Mouse (Mus musculus): Measurements from ENCODE around the gene Cyb561d2. TPM values are rescaled to one million over a fixed set of nuclear protein-coding genes. Genes with fewer than 3 reads are reported as not detected.

The Cyb561d2 gene
- total and polyA plus RNA-seq, 3 experiments, result 11.7 to 23.1 TPM; not detected in 1

- peak within 1 kb of the TSS; percentile 73 for H3K4me3 ChIP-seq (ENCODE audit: low read depth, low read length)
- TF ChIP-seq CTCF (IDR thresholded peaks at IDR 0.05; ENCODE audit: low read depth, low read length), result no peak
- TF ChIP-seq TAL1 (conservative IDR thresholded peaks at IDR 0.05; ENCODE audit: low read depth, low read length), result no peak
- no peak for TF ChIP-seq GATA2 (IDR thresholded peaks at IDR 0.05; ENCODE audit: borderline replicate concordance, low read depth, low read length)
- no peak for TF ChIP-seq POLR2AphosphoS5 (IDR thresholded peaks at IDR 0.05; ENCODE audit: insufficient replicate concordance, low read depth, low read length)
- no peak for TF ChIP-seq GATA1 (IDR thresholded peaks at IDR 0.05; ENCODE audit: borderline replicate concordance, low read length)
- DNase-seq (ENCODE audit: low spot score), result peak; percentile 52
- H3K9me3 ChIP-seq (replicated peaks), result no peaks in the 10 kb centered on the region
- no peak for ATAC-seq (ENCODE audit: extremely low read depth, insufficient number of reproducible peaks, low FRiP score, poor library complexity, severe bottlenecking)
- peaks cover 5% of the 10 kb centered on the region; the same call in 1 of the 2 replicates for H3K27me3 ChIP-seq (ENCODE audit: insufficient read depth, low read length)
- peaks cover 17% of the 10 kb centered on the region for H3K36me3 ChIP-seq (replicated peaks)
- H3K4me1 ChIP-seq (ENCODE audit: insufficient read depth, low read depth, low read length), result peaks cover 69% of the 10 kb centered on the region
Measured at GRCm38 (mm10) chr9:107551117-107551889, 9.3 kb upstream of the Cyb561d2 start, which contains the start of gene Rassf1. Rassf1 (plus strand) TSS chr9:107551555.

- DNase-seq (ENCODE audit: low spot score) (no peak), ATAC-seq (ENCODE audit: extremely low read depth, insufficient number of reproducible peaks, low FRiP score, poor library complexity, severe bottlenecking) (no peak)
- Histone ChIP-seq H3K36me3 (replicated peaks) (peaks cover 23% of the 10 kb centered on the region), H3K4me1 (ENCODE audit: insufficient read depth, low read depth, low read length) (peaks cover 70% of the 10 kb centered on the region), H3K9me3 (replicated peaks) (no peaks in the 10 kb centered on the region), H3K27me3 (ENCODE audit: insufficient read depth, low read length) (peaks cover 5% of the 10 kb centered on the region; the same call in 1 of the 2 replicates), H3K4me3 (ENCODE audit: low read depth, low read length) (peak overlapping the region; percentile 73; the same call in 1 of the 2 replicates)
- TF ChIP-seq GATA2 (IDR thresholded peaks at IDR 0.05; ENCODE audit: borderline replicate concordance, low read depth, low read length), result no peak
- no peak for TF ChIP-seq GATA1 (IDR thresholded peaks at IDR 0.05; ENCODE audit: borderline replicate concordance, low read length)
- TF ChIP-seq POLR2AphosphoS5 (IDR thresholded peaks at IDR 0.05; ENCODE audit: insufficient replicate concordance, low read depth, low read length), result no peak
- no peak for TF ChIP-seq CTCF (IDR thresholded peaks at IDR 0.05; ENCODE audit: low read depth, low read length)
- no peak for TF ChIP-seq TAL1 (conservative IDR thresholded peaks at IDR 0.05; ENCODE audit: low read depth, low read length)
Measured at GRCm38 (mm10) chr9:107550491-107551116, 8.6 kb upstream of the Cyb561d2 start.

- Histone ChIP-seq H3K4me3 (ENCODE audit: low read depth, low read length) (no peak overlapping the region), H3K27me3 (ENCODE audit: insufficient read depth, low read length) (peaks cover 5% of the 10 kb centered on the region; the same call in 1 of the 2 replicates), H3K36me3 (replicated peaks) (peaks cover 34% of the 10 kb centered on the region), H3K4me1 (ENCODE audit: insufficient read depth, low read depth, low read length) (peaks cover 75% of the 10 kb centered on the region), H3K9me3 (replicated peaks) (no peaks in the 10 kb centered on the region)
- DNase-seq (ENCODE audit: low spot score) (no peak), ATAC-seq (ENCODE audit: extremely low read depth, insufficient number of reproducible peaks, low FRiP score, poor library complexity, severe bottlenecking) (no peak)
- TF ChIP-seq CTCF (IDR thresholded peaks at IDR 0.05; ENCODE audit: low read depth, low read length) (no peak), TAL1 (conservative IDR thresholded peaks at IDR 0.05; ENCODE audit: low read depth, low read length) (no peak), POLR2AphosphoS5 (IDR thresholded peaks at IDR 0.05; ENCODE audit: insufficient replicate concordance, low read depth, low read length) (no peak), GATA2 (IDR thresholded peaks at IDR 0.05; ENCODE audit: borderline replicate concordance, low read depth, low read length) (no peak), GATA1 (IDR thresholded peaks at IDR 0.05; ENCODE audit: borderline replicate concordance, low read length) (no peak)
Measured at GRCm38 (mm10) chr9:107549297-107550074, 7.5 kb upstream of the Cyb561d2 start.

- TF ChIP-seq POLR2AphosphoS5 (IDR thresholded peaks at IDR 0.05; ENCODE audit: insufficient replicate concordance, low read depth, low read length) (no peak), CTCF (IDR thresholded peaks at IDR 0.05; ENCODE audit: low read depth, low read length) (no peak), TAL1 (conservative IDR thresholded peaks at IDR 0.05; ENCODE audit: low read depth, low read length) (no peak), GATA1 (IDR thresholded peaks at IDR 0.05; ENCODE audit: borderline replicate concordance, low read length) (no peak), GATA2 (IDR thresholded peaks at IDR 0.05; ENCODE audit: borderline replicate concordance, low read depth, low read length) (no peak)
- ATAC-seq (ENCODE audit: extremely low read depth, insufficient number of reproducible peaks, low FRiP score, poor library complexity, severe bottlenecking), result no peak
- peaks cover 79% of the 10 kb centered on the region for H3K4me1 ChIP-seq (ENCODE audit: insufficient read depth, low read depth, low read length)
Measured at GRCm38 (mm10) chr9:107548820-107549219, 6.8 kb upstream of the Cyb561d2 start.

GRCm38 (mm10) chr9:107547957-107548356 lies 6.0 kb upstream of the Cyb561d2 start:
- peaks cover 46% of the 10 kb centered on the region for H3K36me3 ChIP-seq (replicated peaks)
- TF ChIP-seq TAL1 (conservative IDR thresholded peaks at IDR 0.05; ENCODE audit: low read depth, low read length) (no peak), CTCF (IDR thresholded peaks at IDR 0.05; ENCODE audit: low read depth, low read length) (no peak), GATA1 (IDR thresholded peaks at IDR 0.05; ENCODE audit: borderline replicate concordance, low read length) (no peak)
- H3K27me3 ChIP-seq (ENCODE audit: insufficient read depth, low read length), result peaks cover 5% of the 10 kb centered on the region; the same call in 1 of the 2 replicates
- no peak overlapping the region; the same call in 1 of the 2 replicates for H3K4me3 ChIP-seq (ENCODE audit: low read depth, low read length)
- H3K4me1 ChIP-seq (ENCODE audit: insufficient read depth, low read depth, low read length), result peaks cover 77% of the 10 kb centered on the region
- ATAC-seq (ENCODE audit: extremely low read depth, insufficient number of reproducible peaks, low FRiP score, poor library complexity, severe bottlenecking), result no peak
- no peaks in the 10 kb centered on the region for H3K9me3 ChIP-seq (replicated peaks)
- no peak for DNase-seq (ENCODE audit: low spot score)

More at GRCm38 (mm10) chr9:107548820-107549219, 6.8 kb upstream of the Cyb561d2 start:
- H3K4me3 ChIP-seq (ENCODE audit: low read depth, low read length), result no peak overlapping the region
- DNase-seq (ENCODE audit: low spot score), result no peak
- H3K36me3 ChIP-seq (replicated peaks), result peaks cover 40% of the 10 kb centered on the region
- no peaks in the 10 kb centered on the region for H3K9me3 ChIP-seq (replicated peaks)
- H3K27me3 ChIP-seq (ENCODE audit: insufficient read depth, low read length), result peaks cover 5% of the 10 kb centered on the region; the same call in 1 of the 2 replicates

All from G1E (cell line).